Mouse (Mus musculus) Patski (cell line): ENCODE data around the gene Igfbp5. TPM values are rescaled to one million over a fixed set of nuclear protein-coding genes. Genes with fewer than 3 reads are reported as not detected.

Experiments used
- ATAC-seq: fragments of 100-300 bp; one replicate; pipeline ENCODE4 v1.8.0; 2021
- CTCF ChIA-PET: fragments of 350-600 bp; sonication (Branson Sonifier 250); formaldehyde crosslinking; loops from one replicate; lab custom pipeline; 2022; ENCODE audit warnings: inconsistent platforms; lab: Charles Lee
- POLR2A ChIA-PET: fragments of 350-600 bp; sonication (Branson Sonifier 250); formaldehyde crosslinking; loops from one replicate; lab custom pipeline; 2022; ENCODE audit warnings: antibody characterized with exemption, inconsistent platforms; lab: Charles Lee
- DNase-seq: peaks from one replicate; pipeline ENCODE4 v3.0.0-alpha.2; 2011; ENCODE audit warnings: low read depth, low spot score
- H3K27me3 ChIP-seq: fragments of 371-371 bp; one replicate; pipeline ENCODE4 v1.5.1; 2021
- CTCF ChIP-seq: fragments of 100-300 bp; IDR thresholded peaks from one replicate; pipeline ENCODE4 v1.5.1; 2021
- in situ Hi-C: fragments of 300-500 bp; cut with MboI; formaldehyde crosslinking; loops from 3 replicates; pipeline ENCODE4 v1.11.1; 2018; ENCODE audit warnings: low pct_unique_long_range_greater_than_20kb, mixed read lengths
- polyA plus RNA-seq: library from polyadenylated mRNA; unstranded; gene quantifications from one replicate; pipeline ENCODE4 v1.2.3, GENCODE M21; 2021

Igfbp5 gene
- polyA plus RNA-seq, 1 experiment from 2014 or later, result 40.8 TPM

DNA sequence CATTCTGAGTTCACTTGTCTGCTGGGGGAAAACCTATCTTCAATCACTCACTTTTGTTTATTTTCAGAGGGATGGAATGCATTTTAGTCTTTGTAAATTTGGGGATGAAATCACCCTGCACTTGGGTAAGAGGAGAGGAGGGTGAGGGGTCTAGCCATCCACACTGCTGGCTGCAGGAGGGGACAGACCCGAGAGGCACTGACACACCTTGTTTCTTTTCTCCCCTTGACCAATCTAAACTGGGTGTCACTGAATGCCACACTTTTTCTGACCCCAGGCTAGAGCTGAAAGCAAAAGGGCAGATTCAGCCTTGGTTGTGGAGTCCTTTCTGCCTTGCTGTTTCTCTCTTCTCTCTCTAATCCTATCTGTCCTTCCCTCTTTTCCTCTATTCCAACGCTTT, 13.0 kb downstream of the Igfbp5 start:
- ChIA-PET POLR2A (no interaction called here), CTCF (interaction anchor here (1.3 kb wide), 1 partner anchor 13 kb away, joined by 3 read pairs; no protein-coding TSS in a partner anchor)
- H3K27me3 ChIP-seq, result no peaks in the 10 kb centered on the region
- in situ Hi-C loops, result loop anchor here (5.0 kb wide), 1 partner anchor 766 kb away; no protein-coding TSS in a partner anchor
- no peak for TF ChIP-seq CTCF
- no peak for DNase-seq
- ATAC-seq, result no peak

DNA sequence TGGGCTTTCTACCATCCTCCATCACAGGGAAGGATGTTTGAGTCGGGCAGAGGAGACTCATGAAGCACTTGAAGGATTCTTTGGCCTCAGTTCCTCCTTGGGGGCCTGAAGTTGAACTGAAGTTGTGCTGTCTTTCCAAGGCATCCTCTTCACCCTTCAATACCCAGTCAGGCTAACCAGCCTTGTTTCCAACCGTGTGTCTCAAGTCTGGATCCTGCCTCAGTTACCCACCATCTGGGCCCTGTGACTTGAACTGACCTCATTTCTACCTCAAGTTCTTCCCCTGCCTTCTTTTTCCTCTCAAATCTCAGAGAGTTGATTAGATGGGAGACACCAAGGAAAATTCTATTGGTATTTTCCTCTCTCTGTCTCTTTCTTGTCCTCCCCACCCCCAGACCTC, 14.2 kb downstream of the Igfbp5 start:
- CTCF ChIA-PET, result no interaction called here
- ATAC-seq (no peak), DNase-seq (no peak)
- no peaks in the 10 kb centered on the region for H3K27me3 ChIP-seq
- no peak for TF ChIP-seq CTCF
- in situ Hi-C loops, result loop anchor here (5.0 kb wide), 1 partner anchor 767 kb away; no protein-coding TSS in a partner anchor
- POLR2A ChIA-PET, result no interaction called here

DNA sequence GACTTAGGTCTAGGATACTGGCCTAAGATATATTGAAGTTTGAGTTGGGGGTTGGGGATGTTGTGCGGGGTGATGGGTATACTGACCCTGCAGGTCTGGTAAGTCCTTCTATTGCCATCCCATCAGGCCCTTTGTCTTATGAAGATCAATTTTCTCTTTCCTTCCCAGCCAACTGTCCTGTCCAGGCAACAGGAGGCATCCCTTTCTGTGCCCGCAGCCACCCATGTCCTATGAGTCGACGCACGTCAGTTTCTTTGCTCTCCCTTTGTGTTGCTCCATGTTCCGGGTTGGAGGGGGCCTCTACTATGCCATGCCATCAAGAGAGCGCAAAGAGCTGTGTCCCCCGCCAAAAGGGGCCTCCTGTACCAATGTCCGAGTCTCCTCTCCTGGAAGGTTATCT, 14.7 kb downstream of the Igfbp5 start:
- no peaks in the 10 kb centered on the region for H3K27me3 ChIP-seq
- DNase-seq (no peak), ATAC-seq (no peak)
- POLR2A ChIA-PET, result interaction anchor here (0.6 kb wide), 1 partner anchor 937 kb away, joined by 4 read pairs; no protein-coding TSS in a partner anchor
- CTCF ChIA-PET, result interaction anchor here (0.9 to 10.1 kb wide), 2 partner anchors 142 to 966 kb away, joined by 4 to 118 read pairs; no protein-coding TSS in a partner anchor
- no peak for TF ChIP-seq CTCF
- in situ Hi-C loops, result loop anchor here (5.0 kb wide), 1 partner anchor 767 kb away; no protein-coding TSS in a partner anchor

DNA sequence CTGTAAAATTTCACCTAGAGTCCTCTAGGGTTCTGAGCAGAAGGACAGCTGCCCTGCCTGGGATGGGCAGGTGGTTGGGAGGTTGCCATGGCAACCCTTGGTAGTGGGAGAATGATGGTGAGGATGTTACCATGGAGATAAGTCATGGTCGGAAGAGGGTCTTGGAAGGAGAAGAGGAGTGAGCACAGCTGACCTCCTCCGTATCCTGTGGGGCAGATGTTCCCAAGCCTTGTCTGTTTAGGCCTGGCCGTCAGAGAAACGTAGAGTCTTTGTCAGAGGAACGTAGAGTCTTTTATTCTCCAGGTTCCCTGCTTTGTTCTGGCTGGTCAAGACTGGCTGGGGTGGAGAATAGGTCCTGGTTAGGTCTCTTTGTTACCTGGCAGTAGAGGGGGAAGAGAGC, 15.8 kb downstream of the Igfbp5 start:
- ATAC-seq, result no peak
- in situ Hi-C loops, result no loop called here
- no peak for TF ChIP-seq CTCF
- ChIA-PET CTCF (interaction anchor here (0.9 to 10.1 kb wide), 2 partner anchors 140 to 967 kb away, joined by 4 to 118 read pairs; no protein-coding TSS in a partner anchor), POLR2A (no interaction called here)
- DNase-seq, result no peak
- H3K27me3 ChIP-seq, result no peaks in the 10 kb centered on the region

DNA sequence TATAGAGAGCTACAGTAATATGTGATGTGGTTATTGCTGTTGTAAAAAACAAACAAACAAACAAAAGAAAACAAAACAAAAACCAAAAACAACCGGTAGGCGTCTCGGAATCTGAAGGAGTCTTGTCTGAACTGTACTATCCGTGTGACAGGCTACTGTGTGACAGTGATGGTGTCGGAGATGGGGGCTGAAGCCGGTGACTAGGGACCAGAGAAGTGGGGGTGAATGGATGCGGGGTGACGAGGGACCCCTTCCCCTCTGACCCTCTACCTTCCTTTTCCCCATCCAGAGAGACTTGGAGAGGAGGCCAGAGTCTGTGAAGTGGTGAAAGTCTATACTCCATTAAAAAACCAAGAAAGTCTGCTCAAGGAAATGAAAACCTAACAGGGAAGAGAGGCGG, 16.4 kb downstream of the Igfbp5 start:
- POLR2A ChIA-PET, result interaction anchor here (1.3 kb wide), 1 partner anchor 16 kb away, joined by 3 read pairs; no protein-coding TSS in a partner anchor
- DNase-seq (no peak), ATAC-seq (no peak)
- H3K27me3 ChIP-seq, result no peaks in the 10 kb centered on the region
- CTCF ChIA-PET, result interaction anchor here (10.1 kb wide), 1 partner anchor 140 kb away, joined by 118 read pairs; no protein-coding TSS in a partner anchor
- no peak for TF ChIP-seq CTCF
- in situ Hi-C loops, result no loop called here

DNA sequence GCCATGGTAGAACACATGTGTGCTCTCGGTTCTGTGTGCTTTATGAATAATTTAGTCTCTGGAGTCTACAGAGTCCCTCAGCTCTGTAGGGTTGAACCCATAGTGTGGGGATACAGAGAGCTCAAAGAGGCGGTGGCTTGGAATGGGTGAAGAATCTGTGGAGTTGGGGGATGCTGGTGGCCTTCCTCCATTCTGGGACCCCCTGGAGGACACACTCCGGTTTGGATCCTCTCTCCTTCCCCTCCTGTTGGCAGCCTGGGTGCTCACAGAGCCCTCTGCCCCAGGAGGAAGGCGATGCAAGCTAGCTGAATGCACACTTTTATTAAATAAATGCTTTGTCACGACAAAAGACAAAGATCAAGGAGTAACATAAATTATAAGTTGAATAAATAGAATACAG, 17.1 kb downstream of the Igfbp5 start:
- ATAC-seq, result no peak
- in situ Hi-C loops, result no loop called here
- ChIA-PET CTCF (interaction anchor here (10.1 kb wide), 1 partner anchor 139 kb away, joined by 118 read pairs; no protein-coding TSS in a partner anchor), POLR2A (interaction anchor here (1.3 kb wide), 1 partner anchor 16 kb away, joined by 3 read pairs; no protein-coding TSS in a partner anchor)
- no peaks in the 10 kb centered on the region for H3K27me3 ChIP-seq
- no peak for DNase-seq
- no peak for TF ChIP-seq CTCF

DNA sequence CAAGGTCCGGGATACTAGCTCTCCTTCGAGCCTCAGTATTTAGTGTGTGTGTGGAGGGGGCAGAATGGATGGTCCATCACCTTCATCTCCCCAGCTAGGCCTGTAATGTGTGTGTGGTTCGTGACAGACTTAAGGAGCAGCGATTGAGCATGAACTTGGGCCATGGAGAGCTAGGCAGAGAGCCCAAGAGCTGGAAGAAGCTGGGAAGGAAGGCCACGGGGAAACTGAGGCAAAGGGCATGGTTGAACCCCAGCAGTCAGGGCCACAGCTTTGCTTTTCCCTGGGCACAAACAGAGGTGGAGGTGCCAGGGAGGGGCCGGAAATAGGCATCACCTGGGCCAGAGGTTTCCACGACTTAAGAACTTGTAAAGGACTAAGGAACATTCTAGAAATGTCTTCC, 17.5 kb downstream of the Igfbp5 start:
- DNase-seq (no peak), ATAC-seq (no peak)
- in situ Hi-C loops, result no loop called here
- POLR2A ChIA-PET, result interaction anchor here (1.3 to 2.1 kb wide), 2 partner anchors 17 to 141 kb away, joined by 3 to 6 read pairs; no protein-coding TSS in a partner anchor
- H3K27me3 ChIP-seq, result no peaks in the 10 kb centered on the region
- TF ChIP-seq CTCF, result no peak
- CTCF ChIA-PET, result interaction anchor here (10.1 kb wide), 1 partner anchor 139 kb away, joined by 118 read pairs; no protein-coding TSS in a partner anchor

DNA sequence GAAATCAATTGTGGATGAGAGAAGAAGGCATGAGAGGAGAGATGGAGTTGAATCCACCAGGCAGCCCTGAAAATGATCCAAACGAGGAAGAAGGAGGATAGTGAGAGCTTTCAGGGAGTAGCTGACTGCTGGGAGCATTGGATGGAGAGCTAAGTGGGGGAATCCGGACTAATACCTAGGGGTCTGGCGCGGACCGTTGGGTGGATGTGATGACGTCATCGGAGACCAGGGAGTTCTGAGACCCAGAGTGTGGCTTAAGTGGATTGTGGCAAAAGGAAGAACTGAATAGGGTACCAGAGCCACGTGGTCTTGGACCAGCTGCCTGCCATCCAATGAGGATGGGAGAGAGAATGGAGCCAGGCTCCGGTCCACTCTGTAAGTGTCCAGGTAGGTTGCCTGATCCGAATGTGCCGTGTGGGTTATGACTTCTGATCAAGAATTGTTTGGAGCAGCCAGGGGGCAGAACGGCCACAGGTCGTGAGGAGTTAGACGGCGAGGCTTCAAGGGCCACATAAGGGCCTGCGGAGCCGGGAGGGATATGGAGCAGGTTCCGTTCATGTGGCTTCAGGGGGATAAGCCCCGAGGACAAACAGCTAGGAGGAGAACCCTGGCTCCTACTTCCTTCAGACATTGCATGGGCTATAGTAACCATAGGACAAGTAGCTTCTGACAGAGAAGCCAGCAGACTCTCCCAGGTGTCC, 18.3 kb downstream of the Igfbp5 start:
- CTCF ChIA-PET, result interaction anchor here (0.7 to 10.1 kb wide), 4 partner anchors 126 to 970 kb away, joined by 3 to 118 read pairs (median 4); no protein-coding TSS in a partner anchor
- in situ Hi-C loops, result no loop called here
- no peak for ATAC-seq
- DNase-seq, result no peak
- no peak for TF ChIP-seq CTCF
- no peaks in the 10 kb centered on the region for H3K27me3 ChIP-seq
- POLR2A ChIA-PET, result interaction anchor here (2.1 to 2.2 kb wide), 2 partner anchors 137 to 141 kb away, joined by 6 to 9 read pairs; no protein-coding TSS in a partner anchor

DNA sequence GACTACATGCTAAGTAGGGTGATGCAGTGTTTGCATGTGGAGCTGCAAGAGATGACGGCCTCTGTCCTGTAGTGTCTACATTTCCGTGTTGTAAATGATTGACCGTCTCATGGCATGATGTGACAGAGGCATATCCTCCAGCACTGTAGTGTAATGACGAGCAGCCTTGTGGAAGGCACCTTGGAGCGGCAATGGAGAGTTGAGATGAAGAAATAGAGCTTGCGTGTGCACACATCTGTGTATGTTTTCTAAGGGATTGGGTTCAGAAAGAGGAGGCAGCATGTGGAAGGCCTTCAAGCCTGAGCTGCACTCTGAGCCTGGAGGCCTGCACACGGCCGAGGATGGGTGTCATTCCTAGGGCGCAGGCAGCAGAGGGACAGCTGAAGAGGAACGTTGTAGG, 19.0 kb downstream of the Igfbp5 start:
- DNase-seq, result no peak
- no peak for ATAC-seq
- POLR2A ChIA-PET, result interaction anchor here (2.1 to 2.2 kb wide), 2 partner anchors 136 to 140 kb away, joined by 6 to 9 read pairs; no protein-coding TSS in a partner anchor
- in situ Hi-C loops, result no loop called here
- CTCF ChIA-PET, result interaction anchor here (0.7 to 10.1 kb wide), 7 partner anchors 15 to 970 kb away, joined by 3 to 118 read pairs (median 3); no protein-coding TSS in a partner anchor
- H3K27me3 ChIP-seq, result no peaks in the 10 kb centered on the region
- TF ChIP-seq CTCF, result no peak
